Mouse (Mus musculus): ENCODE results near the gene Lypd6. TPM values are rescaled to one million over a fixed set of nuclear protein-coding genes. Genes with fewer than 3 reads are reported as not detected.

Lypd6 gene
- polyA plus RNA-seq, 1 experiment from 2014 or later = 15.9 TPM

- H3K4me3 ChIP-seq (ENCODE audit: low read depth, low read length) = no peak overlapping the region
- 34% methylated on average over 13 of the region's 13 CpGs for WGBS
These were observed 3.5 kb downstream of the Lypd6 start for GRCm38 (mm10) chr2:50069571-50070295.

GRCm38 (mm10) chr2:50072158-50072557 lies 5.9 kb downstream of the Lypd6 start:
- H3K4me2 ChIP-seq (replicated peaks; ENCODE audit: low read depth) = no peak overlapping the region
- no peak overlapping the region for H3K4me3 ChIP-seq (ENCODE audit: low read depth, low read length)
- DNase-seq (ENCODE audit: low spot score) (no peak), ATAC-seq (ENCODE audit: low FRiP score, low TSS enrichment) (no peak)
- no peak for TF ChIP-seq EP300 (optimal IDR thresholded peaks at IDR 0.05)
- no peaks in the 10 kb centered on the region for H3K4me1 ChIP-seq (replicated peaks; ENCODE audit: control insufficient read depth, insufficient read depth)
- no peaks in the 10 kb centered on the region for H3K9me3 ChIP-seq (ENCODE audit: control insufficient read depth, low read length)
- 87% methylated on average over 4 of the region's 4 CpGs for WGBS
- no peak overlapping the region for H3K9ac ChIP-seq (ENCODE audit: low read length)
- no peaks in the 10 kb centered on the region for H3K36me3 ChIP-seq (ENCODE audit: control insufficient read depth, insufficient read depth, low read length)
- no peaks in the 10 kb centered on the region for H3K27me3 ChIP-seq (ENCODE audit: control insufficient read depth, insufficient read depth, low read length)
- no peak overlapping the region for H3K27ac ChIP-seq (replicated peaks)

More at GRCm38 (mm10) chr2:50069571-50070295, 3.5 kb downstream of the Lypd6 start:
- Histone ChIP-seq H3K9me3 (ENCODE audit: control insufficient read depth, low read length) (no peaks in the 10 kb centered on the region), H3K9ac (ENCODE audit: low read length) (no peak overlapping the region), H3K27me3 (ENCODE audit: control insufficient read depth, insufficient read depth, low read length) (no peaks in the 10 kb centered on the region), H3K4me2 (replicated peaks; ENCODE audit: low read depth) (peak overlapping the region; percentile 4; the same call in 1 of the 2 replicates), H3K27ac (replicated peaks) (no peak overlapping the region), H3K36me3 (ENCODE audit: control insufficient read depth, insufficient read depth, low read length) (no peaks in the 10 kb centered on the region), H3K4me1 (replicated peaks; ENCODE audit: control insufficient read depth, insufficient read depth) (no peaks in the 10 kb centered on the region)
- DNase-seq (ENCODE audit: low spot score) = no peak
- TF ChIP-seq EP300 (optimal IDR thresholded peaks at IDR 0.05) = no peak
- TF ChIP-seq CTCF (IDR thresholded peaks at IDR 0.05; ENCODE audit: low read depth) = no peak
- no peak for ATAC-seq (ENCODE audit: low FRiP score, low TSS enrichment)

- DNase-seq (ENCODE audit: low spot score) = no peak
- H3K9ac ChIP-seq (ENCODE audit: low read length) = no peak overlapping the region
- no peak overlapping the region for H3K27ac ChIP-seq (replicated peaks)
- H3K4me1 ChIP-seq (replicated peaks; ENCODE audit: control insufficient read depth, insufficient read depth) = no peaks in the 10 kb centered on the region
- TF ChIP-seq EP300 (optimal IDR thresholded peaks at IDR 0.05) = no peak
- TF ChIP-seq CTCF (IDR thresholded peaks at IDR 0.05; ENCODE audit: low read depth) = no peak
- H3K4me2 ChIP-seq (replicated peaks; ENCODE audit: low read depth) = no peak overlapping the region
- WGBS = 76% methylated on average over 3 of the region's 3 CpGs
- no peak overlapping the region for H3K4me3 ChIP-seq (ENCODE audit: low read depth, low read length)
- no peak for ATAC-seq (ENCODE audit: low FRiP score, low TSS enrichment)
- no peaks in the 10 kb centered on the region for H3K36me3 ChIP-seq (ENCODE audit: control insufficient read depth, insufficient read depth, low read length)
- H3K27me3 ChIP-seq (ENCODE audit: control insufficient read depth, insufficient read depth, low read length) = no peaks in the 10 kb centered on the region
- no peaks in the 10 kb centered on the region for H3K9me3 ChIP-seq (ENCODE audit: control insufficient read depth, low read length)
These were observed 18.5 kb downstream of the Lypd6 start for GRCm38 (mm10) chr2:50084746-50085145.

GRCm38 (mm10) chr2:50087761-50088160 lies 21.5 kb downstream of the Lypd6 start:
- no peaks in the 10 kb centered on the region for H3K9me3 ChIP-seq (ENCODE audit: control insufficient read depth, low read length)
- no peaks in the 10 kb centered on the region for H3K27me3 ChIP-seq (ENCODE audit: control insufficient read depth, insufficient read depth, low read length)
- no peak overlapping the region for H3K4me3 ChIP-seq (ENCODE audit: low read depth, low read length)
- no peak for ATAC-seq (ENCODE audit: low FRiP score, low TSS enrichment)
- WGBS = 60% methylated on average over 3 of the region's 3 CpGs
- no peak overlapping the region for H3K4me2 ChIP-seq (replicated peaks; ENCODE audit: low read depth)
- no peaks in the 10 kb centered on the region for H3K4me1 ChIP-seq (replicated peaks; ENCODE audit: control insufficient read depth, insufficient read depth)
- no peak overlapping the region for H3K27ac ChIP-seq (replicated peaks)
- no peaks in the 10 kb centered on the region for H3K36me3 ChIP-seq (ENCODE audit: control insufficient read depth, insufficient read depth, low read length)
- no peak for TF ChIP-seq EP300 (optimal IDR thresholded peaks at IDR 0.05)
- no peak for TF ChIP-seq CTCF (IDR thresholded peaks at IDR 0.05; ENCODE audit: low read depth)
- no peak for DNase-seq (ENCODE audit: low spot score)
- no peak overlapping the region for H3K9ac ChIP-seq (ENCODE audit: low read length)

GRCm38 (mm10) chr2:50096336-50096735 lies 30.1 kb downstream of the Lypd6 start:
- Histone ChIP-seq H3K36me3 (ENCODE audit: control insufficient read depth, insufficient read depth, low read length) (no peaks in the 10 kb centered on the region), H3K4me1 (replicated peaks; ENCODE audit: control insufficient read depth, insufficient read depth) (peaks cover 6% of the 10 kb centered on the region; the same call in 1 of the 2 replicates), H3K27ac (replicated peaks) (no peak overlapping the region), H3K9ac (ENCODE audit: low read length) (no peak overlapping the region), H3K4me2 (replicated peaks; ENCODE audit: low read depth) (no peak overlapping the region), H3K27me3 (ENCODE audit: control insufficient read depth, insufficient read depth, low read length) (no peaks in the 10 kb centered on the region), H3K4me3 (ENCODE audit: low read depth, low read length) (no peak overlapping the region), H3K9me3 (ENCODE audit: control insufficient read depth, low read length) (no peaks in the 10 kb centered on the region)
- ATAC-seq (ENCODE audit: low FRiP score, low TSS enrichment) (no peak), DNase-seq (ENCODE audit: low spot score) (no peak)
- TF ChIP-seq EP300 (optimal IDR thresholded peaks at IDR 0.05) (no peak), CTCF (IDR thresholded peaks at IDR 0.05; ENCODE audit: low read depth) (no peak)
- 62% methylated on average over 3 of the region's 3 CpGs for WGBS

- TF ChIP-seq CTCF (IDR thresholded peaks at IDR 0.05; ENCODE audit: low read depth) = no peak
- TF ChIP-seq EP300 (optimal IDR thresholded peaks at IDR 0.05) = no peak
- peak; percentile 81 for DNase-seq (ENCODE audit: low spot score)
- ATAC-seq (ENCODE audit: low FRiP score, low TSS enrichment) = peak; percentile 87
- H3K27ac ChIP-seq (replicated peaks) = peak overlapping the region; percentile 76
- no peaks in the 10 kb centered on the region for H3K27me3 ChIP-seq (ENCODE audit: control insufficient read depth, insufficient read depth, low read length)
- no peak overlapping the region for H3K4me3 ChIP-seq (ENCODE audit: low read depth, low read length)
- no peaks in the 10 kb centered on the region for H3K36me3 ChIP-seq (ENCODE audit: control insufficient read depth, insufficient read depth, low read length)
- 14% methylated on average over 9 of the region's 9 CpGs for WGBS
- peaks cover 9% of the 10 kb centered on the region; the same call in 1 of the 2 replicates for H3K4me1 ChIP-seq (replicated peaks; ENCODE audit: control insufficient read depth, insufficient read depth)
- no peak overlapping the region for H3K9ac ChIP-seq (ENCODE audit: low read length)
- no peaks in the 10 kb centered on the region for H3K9me3 ChIP-seq (ENCODE audit: control insufficient read depth, low read length)
- H3K4me2 ChIP-seq (replicated peaks; ENCODE audit: low read depth) = 0 out of 2 replicates have a peak overlapping the region, but pooled peaks have one; percentile 1
These were observed 34.3 kb downstream of the Lypd6 start for GRCm38 (mm10) chr2:50100364-50101151.
